Mouse (Mus musculus) liver, embryonic 12.5 days (tissue): ENCODE data around the gene Cd86. TPM values are rescaled to one million over a fixed set of nuclear protein-coding genes. Genes with fewer than 3 reads are reported as not detected.

ENCODE experiments used
- ATAC-seq: fragments of 200-750 bp; cut with Nextera tagmentation; 2 replicates; pipeline ENCODE4 v1.8.0; 2017; ENCODE audit warnings: moderate number of reproducible peaks, mild to moderate bottlenecking, moderate library complexity
- H3K27ac ChIP-seq: fragments of 300-500 bp; sonication (generic); 2 replicates; pipeline ENCODE4 v1.5.1; 2016; ENCODE audit warnings: mild to moderate bottlenecking
- H3K27me3 ChIP-seq: fragments of 300-500 bp; sonication (generic); replicated peaks from 2 replicates; pipeline ENCODE4 v1.6.1; 2016; ENCODE audit warnings: mild to moderate bottlenecking, moderate library complexity
- H3K36me3 ChIP-seq: fragments of 300-500 bp; sonication (generic); 2 replicates; pipeline ENCODE4 v1.6.1; 2016; ENCODE audit warnings: mild to moderate bottlenecking, moderate library complexity
- H3K4me1 ChIP-seq: fragments of 300-500 bp; sonication (generic); 2 replicates; pipeline ENCODE4 v1.6.1; 2016
- H3K4me2 ChIP-seq: fragments of 300-500 bp; sonication (generic); 2 replicates; pipeline ENCODE4 v1.6.1; 2016; ENCODE audit warnings: mild to moderate bottlenecking, moderate library complexity
- H3K4me3 ChIP-seq: fragments of 300-500 bp; sonication (generic); 2 replicates; pipeline ENCODE4 v1.5.1; 2016; ENCODE audit warnings: mild to moderate bottlenecking, moderate library complexity
- H3K9ac ChIP-seq: fragments of 300-500 bp; sonication (generic); 2 replicates; pipeline ENCODE4 v1.6.1; 2016; ENCODE audit warnings: mild to moderate bottlenecking, moderate library complexity
- H3K9me3 ChIP-seq: fragments of 300-500 bp; sonication (generic); replicated peaks from 2 replicates; pipeline ENCODE4 v1.6.1; 2016; ENCODE audit warnings: mild to moderate bottlenecking, moderate library complexity
- WGBS: fragments of 180-500 bp; shearing (Covaris S2); methylation state at CpG from one replicate; pipeline ENCODE4 v1.1.7; 2016; ENCODE audit not compliant: insufficient replicate concordance; 5-methylcytosine and 5-hydroxymethylcytosine counted together
- polyA plus RNA-seq: library from polyadenylated mRNA; unstranded; fragments of >200 nt; fragmentation: Nextera tagmentation; extraction: Ambion mirVana; gene quantifications from 2 replicates; pipeline ENCODE4 v1.2.1, GENCODE M21; 2016

Gene Cd86
- polyA plus RNA-seq, 1 experiment from 2014 or later = 4.3 TPM

GRCm38 (mm10) chr16:36651174-36651766 is 14.6 kb downstream of the Cd86 start:
- no peak overlapping the region for H3K27ac ChIP-seq
- no peaks in the 10 kb centered on the region for H3K9me3 ChIP-seq
- H3K9ac ChIP-seq = no peak overlapping the region
- no peaks in the 10 kb centered on the region for H3K27me3 ChIP-seq
- H3K4me1 ChIP-seq = no peaks in the 10 kb centered on the region
- 63% methylated on average over 6 of the region's 6 CpGs for WGBS
- no peak overlapping the region for H3K4me2 ChIP-seq
- ATAC-seq = no peak
- no peaks in the 10 kb centered on the region for H3K36me3 ChIP-seq
- H3K4me3 ChIP-seq = no peak overlapping the region

GRCm38 (mm10) chr16:36650511-36650910 is 15.4 kb downstream of the Cd86 start:
- WGBS = 64% methylated on average over 4 of the region's 4 CpGs
- Histone ChIP-seq H3K9me3 (no peaks in the 10 kb centered on the region), H3K4me2 (no peak overlapping the region), H3K4me3 (no peak overlapping the region), H3K9ac (no peak overlapping the region), H3K27ac (no peak overlapping the region), H3K27me3 (no peaks in the 10 kb centered on the region), H3K4me1 (no peaks in the 10 kb centered on the region), H3K36me3 (no peaks in the 10 kb centered on the region)
- no peak for ATAC-seq

- WGBS = 52% methylated on average over 3 of the region's 3 CpGs
- H3K36me3 ChIP-seq = no peaks in the 10 kb centered on the region
Measured at GRCm38 (mm10) chr16:36649304-36649703, 16.6 kb downstream of the Cd86 start.

GRCm38 (mm10) chr16:36645124-36645523 is 20.8 kb downstream of the Cd86 start:
- no peaks in the 10 kb centered on the region for H3K9me3 ChIP-seq
- no peaks in the 10 kb centered on the region for H3K4me1 ChIP-seq
- 58% methylated on average over 6 of the region's 6 CpGs for WGBS
- no peak overlapping the region for H3K4me3 ChIP-seq
- H3K36me3 ChIP-seq = no peaks in the 10 kb centered on the region
- H3K4me2 ChIP-seq = no peak overlapping the region
- H3K27me3 ChIP-seq = no peaks in the 10 kb centered on the region
- no peak for ATAC-seq
- no peak overlapping the region for H3K9ac ChIP-seq
- no peak overlapping the region for H3K27ac ChIP-seq

More at GRCm38 (mm10) chr16:36649304-36649703, 16.6 kb downstream of the Cd86 start:
- no peak overlapping the region for H3K9ac ChIP-seq
- no peak overlapping the region for H3K4me3 ChIP-seq
- ATAC-seq = no peak
- H3K4me1 ChIP-seq = no peaks in the 10 kb centered on the region
- no peak overlapping the region for H3K4me2 ChIP-seq
- no peak overlapping the region for H3K27ac ChIP-seq
- no peaks in the 10 kb centered on the region for H3K9me3 ChIP-seq
- H3K27me3 ChIP-seq = no peaks in the 10 kb centered on the region

GRCm38 (mm10) chr16:36642696-36643046 is 23.2 kb downstream of the Cd86 start:
- no peak overlapping the region for H3K4me2 ChIP-seq
- no peaks in the 10 kb centered on the region for H3K4me1 ChIP-seq
- no peak for ATAC-seq
- no peak overlapping the region for H3K4me3 ChIP-seq
- WGBS = 36% methylated on average over 5 of the region's 5 CpGs
- H3K27me3 ChIP-seq = no peaks in the 10 kb centered on the region
- no peaks in the 10 kb centered on the region for H3K36me3 ChIP-seq
- H3K9me3 ChIP-seq = no peaks in the 10 kb centered on the region
- no peak overlapping the region for H3K9ac ChIP-seq
- H3K27ac ChIP-seq = no peak overlapping the region

- Histone ChIP-seq H3K9ac (no peak overlapping the region), H3K27me3 (no peaks in the 10 kb centered on the region), H3K4me2 (no peak overlapping the region), H3K36me3 (no peaks in the 10 kb centered on the region), H3K9me3 (no peaks in the 10 kb centered on the region), H3K4me3 (no peak overlapping the region), H3K4me1 (no peaks in the 10 kb centered on the region), H3K27ac (no peak overlapping the region)
- 67% methylated on average over 14 of the region's 14 CpGs for WGBS
- no peak for ATAC-seq
Measured at GRCm38 (mm10) chr16:36641830-36642695, 23.8 kb downstream of the Cd86 start.

GRCm38 (mm10) chr16:36640993-36641392 is 24.9 kb downstream of the Cd86 start:
- ATAC-seq = no peak
- no peak overlapping the region for H3K9ac ChIP-seq
- no peaks in the 10 kb centered on the region for H3K4me1 ChIP-seq
- H3K4me3 ChIP-seq = no peak overlapping the region
- no peaks in the 10 kb centered on the region for H3K36me3 ChIP-seq
- no peak overlapping the region for H3K4me2 ChIP-seq
- no peak overlapping the region for H3K27ac ChIP-seq
- WGBS = 49% methylated on average over 5 of the region's 5 CpGs
- no peaks in the 10 kb centered on the region for H3K9me3 ChIP-seq
- H3K27me3 ChIP-seq = no peaks in the 10 kb centered on the region

GRCm38 (mm10) chr16:36639812-36640504 is 25.9 kb downstream of the Cd86 start:
- Histone ChIP-seq H3K4me3 (no peak overlapping the region), H3K9ac (no peak overlapping the region), H3K4me1 (no peaks in the 10 kb centered on the region), H3K27me3 (no peaks in the 10 kb centered on the region), H3K36me3 (no peaks in the 10 kb centered on the region), H3K4me2 (no peak overlapping the region), H3K27ac (no peak overlapping the region), H3K9me3 (no peaks in the 10 kb centered on the region)
- WGBS = 61% methylated on average over 16 of the region's 16 CpGs
- no peak for ATAC-seq

GRCm38 (mm10) chr16:36636800-36637199 is 29.1 kb downstream of the Cd86 start:
- Histone ChIP-seq H3K4me1 (no peaks in the 10 kb centered on the region), H3K9me3 (no peaks in the 10 kb centered on the region), H3K27me3 (no peaks in the 10 kb centered on the region), H3K4me2 (no peak overlapping the region), H3K4me3 (no peak overlapping the region), H3K36me3 (no peaks in the 10 kb centered on the region), H3K9ac (no peak overlapping the region), H3K27ac (no peak overlapping the region)
- no peak for ATAC-seq
- 28% methylated on average over 4 of the region's 4 CpGs for WGBS

GRCm38 (mm10) chr16:36634971-36635710 is 30.7 kb downstream of the Cd86 start:
- H3K4me1 ChIP-seq = no peaks in the 10 kb centered on the region
- no peaks in the 10 kb centered on the region for H3K27me3 ChIP-seq
- H3K4me2 ChIP-seq = no peak overlapping the region
- no peaks in the 10 kb centered on the region for H3K36me3 ChIP-seq
- ATAC-seq = no peak
- no peaks in the 10 kb centered on the region for H3K9me3 ChIP-seq
- no peak overlapping the region for H3K9ac ChIP-seq
- no peak overlapping the region for H3K27ac ChIP-seq
- WGBS = 72% methylated on average over 23 of the region's 23 CpGs
- no peak overlapping the region for H3K4me3 ChIP-seq

GRCm38 (mm10) chr16:36634421-36634820 is 31.5 kb downstream of the Cd86 start:
- Histone ChIP-seq H3K36me3 (no peaks in the 10 kb centered on the region), H3K9ac (no peak overlapping the region), H3K4me2 (no peak overlapping the region), H3K9me3 (no peaks in the 10 kb centered on the region), H3K4me1 (no peaks in the 10 kb centered on the region), H3K27ac (no peak overlapping the region), H3K4me3 (no peak overlapping the region), H3K27me3 (no peaks in the 10 kb centered on the region)
- no peak for ATAC-seq
- 73% methylated on average over 2 of the region's 2 CpGs for WGBS

- Histone ChIP-seq H3K36me3 (no peaks in the 10 kb centered on the region), H3K27me3 (no peaks in the 10 kb centered on the region), H3K4me3 (no peak overlapping the region), H3K4me2 (no peak overlapping the region), H3K27ac (no peak overlapping the region), H3K9me3 (no peaks in the 10 kb centered on the region), H3K9ac (no peak overlapping the region), H3K4me1 (peaks cover 3% of the 10 kb centered on the region)
- ATAC-seq = no peak
- 75% methylated on average over 8 of the region's 8 CpGs for WGBS
Measured at GRCm38 (mm10) chr16:36632229-36632628, 33.7 kb downstream of the Cd86 start.
